Mouse (Mus musculus): ENCODE results near the gene Npas3.

DNA sequence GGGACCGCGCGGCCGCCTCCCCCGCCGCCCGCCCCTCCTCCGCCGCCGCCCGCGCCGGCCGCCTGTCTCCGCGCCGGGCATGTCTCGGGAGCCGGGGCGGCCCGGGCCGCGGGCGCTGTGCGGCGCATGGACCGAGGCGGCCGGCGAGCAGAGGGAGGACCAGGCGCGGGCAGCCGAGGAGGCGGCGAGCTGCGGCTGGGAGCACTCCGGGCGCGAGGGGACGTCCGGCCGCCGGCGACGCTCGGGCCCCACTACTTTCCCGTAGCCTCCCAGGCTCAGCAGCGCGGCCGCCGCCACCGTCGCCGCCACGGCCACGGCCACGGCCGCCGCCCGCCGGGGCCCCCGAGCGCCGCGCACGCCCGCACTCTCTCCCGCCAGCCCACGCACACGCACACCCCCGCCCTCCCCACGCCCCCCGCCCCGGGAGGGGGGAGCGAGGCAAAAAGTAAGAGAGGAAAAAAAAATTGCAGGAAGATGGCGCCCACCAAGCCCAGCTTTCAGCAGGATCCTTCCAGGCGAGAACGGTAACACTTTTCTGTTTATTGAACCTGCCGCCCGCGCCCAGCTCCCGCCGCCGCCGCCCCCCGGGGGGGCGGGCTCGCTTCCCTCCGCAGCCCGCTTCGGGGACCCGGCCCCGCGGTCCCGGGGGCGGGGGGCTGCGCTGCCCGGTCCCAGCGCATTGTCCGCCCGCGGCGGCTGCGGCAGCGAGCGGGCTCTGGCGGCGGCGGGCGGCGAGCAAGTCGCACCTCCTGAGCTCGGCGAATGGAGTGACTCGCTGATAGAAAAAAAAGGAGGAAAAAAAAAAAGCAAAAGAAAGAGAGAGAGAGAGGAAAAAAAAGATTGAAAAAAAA, 4.3 kb downstream of the Npas3 start:
- TF ChIP-seq CTCF (IDR thresholded peaks at IDR 0.05; ENCODE audit: insufficient read depth, low read depth, low read length) = no peak
- no peak for TF ChIP-seq POLR2A (IDR thresholded peaks at IDR 0.05; ENCODE audit: insufficient read depth, low read depth, low read length)

Measured in olfactory bulb, adult 2 months (tissue).